Mouse (Mus musculus): ENCODE results near the gene Clec16a.

Clec16a gene

DNA sequence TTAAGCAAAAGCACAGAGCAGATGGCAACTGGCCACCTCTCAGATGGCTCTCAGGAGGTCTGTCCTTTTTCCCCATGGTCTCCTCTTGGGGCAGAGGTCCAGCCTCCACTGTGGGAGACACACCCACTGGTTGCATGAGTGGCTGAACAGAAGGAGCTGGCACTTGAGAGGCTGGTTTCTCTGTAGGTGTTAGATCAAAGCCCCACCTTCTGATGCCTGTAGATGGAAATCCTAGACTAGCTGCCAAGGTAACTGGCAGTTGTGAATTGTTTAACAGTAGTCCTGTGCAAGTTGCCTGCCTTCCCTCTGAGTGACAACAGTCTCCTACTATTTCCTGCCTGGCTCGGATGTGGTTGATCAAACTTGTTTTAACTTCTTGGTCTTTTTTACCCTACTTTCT is 40.0 kb downstream of the Clec16a start:
- no peak for DNase-seq (ENCODE audit: low read depth)

DNA sequence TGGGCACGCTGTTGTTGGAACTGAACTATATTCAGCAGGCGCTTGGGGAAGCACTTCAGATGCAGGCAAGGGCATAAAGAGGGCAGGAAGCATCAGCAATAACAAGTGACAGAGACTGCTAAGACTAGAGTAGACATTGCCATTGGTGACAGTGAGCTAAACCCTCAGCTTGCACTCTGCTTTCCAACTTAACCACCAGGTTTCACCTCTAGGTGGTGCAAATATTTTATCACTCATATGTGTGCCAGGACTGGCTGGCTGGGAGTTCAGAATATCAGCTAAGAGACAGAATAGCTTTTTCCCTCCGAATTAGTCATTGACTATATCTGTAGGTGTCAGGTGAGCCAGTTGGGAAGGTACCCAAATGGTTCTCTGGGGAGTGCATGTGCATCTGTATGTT is 41.4 kb downstream of the Clec16a start:
- peak; percentile 67 for DNase-seq (ENCODE audit: low read depth)

DNA sequence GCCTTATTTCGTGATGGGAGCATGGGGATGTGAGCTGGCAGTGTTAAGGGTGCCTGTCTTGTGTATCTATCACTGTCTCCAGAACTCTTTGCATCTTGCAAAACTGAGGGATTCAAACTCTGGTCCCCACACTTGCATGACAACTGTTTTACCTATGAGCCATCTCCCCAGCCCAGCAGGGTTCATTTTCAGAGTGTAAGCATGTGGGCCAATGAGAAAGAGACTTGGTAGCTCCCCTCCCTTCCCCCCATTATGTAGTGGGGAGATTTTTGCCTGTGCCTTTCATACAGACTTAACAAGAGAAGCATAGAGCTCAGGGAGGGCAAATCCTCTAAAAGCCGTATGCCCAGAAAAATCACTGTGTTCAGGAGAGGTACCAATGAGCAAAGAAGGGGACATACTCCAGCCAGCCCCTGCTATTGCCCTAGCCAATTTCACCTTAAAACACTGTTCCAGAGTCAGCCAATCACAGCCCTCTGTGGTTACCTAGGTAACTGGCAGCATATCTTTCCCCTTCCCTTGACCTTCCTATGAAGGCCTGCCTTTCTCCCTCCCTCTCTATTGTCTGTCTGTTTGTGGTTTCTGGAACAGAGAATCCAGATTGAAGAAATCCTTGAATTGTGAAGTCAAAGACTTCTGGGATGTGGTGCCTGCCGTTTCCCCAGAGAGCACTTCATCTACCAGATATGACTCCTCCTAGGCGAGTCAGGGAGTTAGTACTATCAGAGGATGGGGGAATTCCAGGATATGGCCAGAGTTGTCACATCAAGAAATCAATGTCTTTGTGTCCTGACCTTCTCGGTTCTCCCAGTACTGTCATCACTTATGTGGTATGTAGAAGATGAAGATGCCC is 55.0 kb downstream of the Clec16a start:
- DNase-seq (ENCODE audit: low read depth), result peak; percentile 66

GRCm38 (mm10) chr16:10607802-10608201 is 62.7 kb downstream of the Clec16a start:
- DNase-seq (ENCODE audit: low read depth), result no peak

DNA sequence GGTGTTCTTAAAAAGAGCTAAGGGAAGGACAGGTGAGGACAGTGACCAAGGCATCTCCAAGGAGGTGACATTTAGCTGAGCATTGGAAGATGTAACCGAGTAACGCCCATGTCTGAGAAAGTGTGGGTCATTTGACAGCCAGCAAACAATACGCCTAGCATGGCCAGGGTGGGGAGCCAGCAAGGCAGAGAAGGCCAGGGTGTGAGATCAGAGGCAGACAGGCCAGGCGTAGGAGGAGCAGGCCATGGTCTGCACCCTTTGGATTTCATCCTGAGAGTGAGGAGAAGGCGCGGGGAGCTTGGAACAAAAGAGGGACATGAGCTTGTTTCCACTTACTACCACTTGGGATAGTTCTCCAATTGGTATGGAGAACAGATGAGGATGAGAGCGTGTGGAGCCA is 64.8 kb downstream of the Clec16a start:
- DNase-seq (ENCODE audit: low read depth), result no peak

- DNase-seq (ENCODE audit: low read depth), result no peak
These were observed 65.7 kb downstream of the Clec16a start for GRCm38 (mm10) chr16:10610801-10611200.

DNA sequence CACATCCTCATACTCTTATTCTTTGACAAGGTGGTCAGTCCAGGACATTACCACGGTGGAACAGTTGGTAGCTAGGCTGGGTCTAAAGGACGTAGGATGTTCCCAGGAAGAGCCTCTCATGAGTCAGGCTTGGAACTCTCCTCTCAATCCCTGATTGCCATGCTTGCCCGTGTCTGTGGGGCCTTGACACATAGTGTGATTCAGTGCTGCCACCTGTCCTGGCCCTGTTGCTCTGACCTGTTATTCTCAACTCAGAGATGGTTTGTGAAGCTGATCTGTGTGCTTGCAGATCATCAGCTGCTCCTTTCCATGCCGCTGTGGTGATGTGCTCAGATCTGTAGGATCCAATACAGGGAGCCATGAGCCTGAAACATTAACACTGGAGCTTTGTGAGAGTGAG is 66.2 kb downstream of the Clec16a start:
- no peak for DNase-seq (ENCODE audit: low read depth)

DNA sequence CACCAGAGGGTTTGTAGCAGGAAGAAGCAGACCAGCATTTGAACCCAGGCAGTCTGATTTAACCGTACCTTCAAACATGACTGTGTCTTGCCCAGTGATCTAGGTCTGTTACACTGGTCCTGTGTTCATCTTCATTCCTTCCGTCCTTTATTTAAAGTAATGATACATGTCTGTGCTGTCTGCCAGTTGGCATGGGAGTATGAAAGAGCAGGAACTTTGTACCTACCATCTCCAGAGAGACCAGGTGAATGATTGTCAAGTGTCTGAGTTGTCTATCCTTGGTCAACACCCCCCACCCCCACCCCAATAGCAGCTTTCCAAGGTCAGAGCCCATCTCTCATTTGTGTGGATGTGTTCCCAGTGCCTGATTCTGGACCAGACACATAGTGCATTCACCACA is 68.9 kb downstream of the Clec16a start:
- no peak for DNase-seq (ENCODE audit: low read depth)

- peak; percentile 89 for DNase-seq (ENCODE audit: low read depth)
These were observed 75.9 kb downstream of the Clec16a start for GRCm38 (mm10) chr16:10620961-10621614.

- DNase-seq (ENCODE audit: low read depth), result no peak
These were observed 76.6 kb downstream of the Clec16a start for GRCm38 (mm10) chr16:10621710-10622109.

GRCm38 (mm10) chr16:10626116-10626515 is 81.0 kb downstream of the Clec16a start:
- no peak for DNase-seq (ENCODE audit: low read depth)

- no peak for DNase-seq (ENCODE audit: low read depth)
These were observed 82.1 kb downstream of the Clec16a start for GRCm38 (mm10) chr16:10627136-10627668.

- peak; percentile 32 for DNase-seq (ENCODE audit: low read depth)
These were observed 83.0 kb downstream of the Clec16a start for GRCm38 (mm10) chr16:10628030-10628555.

DNA sequence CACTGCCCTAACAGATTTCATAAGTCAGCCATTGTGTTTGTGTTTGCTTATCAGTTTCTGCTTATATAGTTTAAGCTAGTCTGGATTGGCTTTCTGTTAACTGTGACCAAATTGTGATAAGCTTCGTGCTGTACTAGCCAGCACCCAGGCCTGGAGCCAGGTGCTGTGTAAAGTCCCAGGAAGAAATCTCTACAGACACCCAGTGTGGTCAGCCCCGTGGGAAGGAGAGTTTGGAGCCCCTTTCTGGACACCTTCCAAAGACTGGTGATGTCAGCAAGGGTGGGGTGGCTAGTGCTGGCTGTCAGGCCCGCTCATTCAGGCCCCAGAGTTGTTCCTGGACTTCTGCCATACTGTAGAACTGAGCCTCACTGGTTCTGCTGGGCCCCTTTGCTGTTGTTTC is 83.8 kb downstream of the Clec16a start:
- DNase-seq (ENCODE audit: low read depth), result peak; percentile 73

- DNase-seq (ENCODE audit: low read depth), result no peak
These were observed 84.2 kb downstream of the Clec16a start for GRCm38 (mm10) chr16:10629361-10629760.

- peak; percentile 44 for DNase-seq (ENCODE audit: low read depth)
These were observed 89.8 kb downstream of the Clec16a start for GRCm38 (mm10) chr16:10634940-10635339.

DNA sequence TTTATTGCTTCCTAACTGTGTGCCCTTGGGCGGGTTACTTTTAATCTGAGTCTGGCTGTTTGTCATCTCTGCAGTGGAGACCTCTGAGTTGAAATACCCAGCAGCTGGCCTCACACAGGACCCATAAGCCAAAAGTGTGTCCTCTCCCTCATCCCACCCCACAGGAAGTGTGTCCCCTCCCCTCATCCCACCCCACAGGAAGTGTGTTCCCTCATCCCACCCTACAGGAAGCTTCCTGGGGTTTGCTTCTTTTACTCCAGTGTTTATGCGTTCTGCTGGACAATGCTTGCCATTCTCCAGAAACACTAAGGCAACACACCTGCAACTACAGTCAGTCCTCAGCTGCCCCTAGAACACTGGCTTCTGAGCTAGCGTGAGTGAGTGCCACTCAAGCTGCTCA is 92.8 kb downstream of the Clec16a start:
- DNase-seq (ENCODE audit: low read depth), result no peak

DNA sequence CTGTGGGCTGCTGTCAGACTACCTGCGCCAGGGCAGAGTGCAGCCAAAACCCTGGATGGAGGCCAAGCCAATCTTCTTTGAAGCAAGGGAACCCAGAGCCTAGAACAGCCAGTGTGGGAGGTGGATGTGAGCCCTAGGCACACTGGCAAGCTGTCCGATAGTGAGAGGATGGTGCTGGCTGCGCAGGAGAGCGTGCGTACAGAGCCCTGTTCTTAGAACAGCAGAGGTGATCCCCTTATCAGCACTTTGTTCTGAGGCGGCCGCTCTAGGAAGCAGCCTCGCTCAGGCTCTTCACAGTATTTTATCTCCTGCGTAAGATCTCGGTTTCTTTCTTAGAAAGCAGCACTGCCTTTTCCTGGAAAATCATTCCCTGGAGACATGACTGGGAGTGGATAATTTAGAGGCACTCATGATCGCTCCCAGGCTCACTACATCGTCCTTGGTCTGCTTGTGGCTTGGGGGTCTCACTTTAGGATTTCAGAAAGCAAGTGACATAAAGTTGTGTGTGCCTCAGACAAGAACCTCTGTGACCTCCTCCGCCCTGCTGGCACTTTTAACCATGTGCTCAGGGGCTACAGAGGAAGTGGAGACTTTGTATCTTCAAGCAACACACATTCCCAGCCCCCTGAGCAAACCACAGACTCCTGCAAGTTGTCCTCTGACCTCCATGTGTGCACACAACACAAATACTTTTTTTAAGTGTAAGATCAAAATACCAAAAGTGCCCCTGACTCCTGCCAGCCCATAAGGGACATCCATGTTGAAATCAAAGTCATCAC is 94.2 kb downstream of the Clec16a start:
- no peak for DNase-seq (ENCODE audit: low read depth)

GRCm38 (mm10) chr16:10640041-10640440 is 94.9 kb downstream of the Clec16a start:
- DNase-seq (ENCODE audit: low read depth), result peak; percentile 85

- no peak for DNase-seq (ENCODE audit: low read depth)
These were observed 96.0 kb downstream of the Clec16a start for GRCm38 (mm10) chr16:10641146-10641545.

DNA sequence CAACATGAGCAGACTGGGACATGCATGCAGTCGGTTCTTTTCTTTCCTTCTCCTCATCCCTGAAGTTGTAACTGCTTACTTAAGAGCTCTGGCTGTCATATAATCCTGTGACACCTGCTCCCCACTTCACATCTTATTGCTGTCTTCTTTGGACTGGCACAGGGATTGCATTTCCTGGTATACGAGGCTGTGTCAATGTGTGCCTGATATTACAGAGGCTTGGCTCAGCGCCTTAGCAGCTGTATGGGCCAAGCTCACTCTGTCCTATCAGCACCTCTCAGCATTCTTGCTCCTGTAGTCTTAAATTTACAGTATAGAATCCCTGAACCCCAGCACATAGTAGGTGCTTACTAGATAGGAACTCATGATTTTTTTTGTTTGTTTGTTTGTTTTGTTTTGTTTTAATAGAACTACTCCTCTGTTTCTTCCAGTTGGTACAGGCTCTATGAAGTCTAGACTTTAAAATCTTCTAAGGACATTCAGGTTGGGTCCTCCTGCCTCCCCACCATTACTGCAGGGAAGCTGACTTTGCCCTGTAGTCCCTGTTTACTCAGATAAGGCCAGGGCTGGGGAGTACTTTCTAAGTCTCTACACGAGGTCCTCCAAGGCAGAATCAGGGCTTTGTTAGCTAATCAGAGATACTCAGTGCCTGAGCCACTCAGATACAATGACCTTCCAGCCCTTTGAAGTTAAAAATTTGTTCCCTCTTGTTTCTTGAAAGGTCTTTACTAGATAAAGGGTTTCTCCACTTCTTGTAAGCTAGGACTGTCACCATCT is 97.9 kb downstream of the Clec16a start:
- DNase-seq (ENCODE audit: low read depth), result peak; percentile 52

All from NIH3T3 (cell line).